8 mouse cellular contexts compared by ENCODE assay signal in the genomic region with DNA sequence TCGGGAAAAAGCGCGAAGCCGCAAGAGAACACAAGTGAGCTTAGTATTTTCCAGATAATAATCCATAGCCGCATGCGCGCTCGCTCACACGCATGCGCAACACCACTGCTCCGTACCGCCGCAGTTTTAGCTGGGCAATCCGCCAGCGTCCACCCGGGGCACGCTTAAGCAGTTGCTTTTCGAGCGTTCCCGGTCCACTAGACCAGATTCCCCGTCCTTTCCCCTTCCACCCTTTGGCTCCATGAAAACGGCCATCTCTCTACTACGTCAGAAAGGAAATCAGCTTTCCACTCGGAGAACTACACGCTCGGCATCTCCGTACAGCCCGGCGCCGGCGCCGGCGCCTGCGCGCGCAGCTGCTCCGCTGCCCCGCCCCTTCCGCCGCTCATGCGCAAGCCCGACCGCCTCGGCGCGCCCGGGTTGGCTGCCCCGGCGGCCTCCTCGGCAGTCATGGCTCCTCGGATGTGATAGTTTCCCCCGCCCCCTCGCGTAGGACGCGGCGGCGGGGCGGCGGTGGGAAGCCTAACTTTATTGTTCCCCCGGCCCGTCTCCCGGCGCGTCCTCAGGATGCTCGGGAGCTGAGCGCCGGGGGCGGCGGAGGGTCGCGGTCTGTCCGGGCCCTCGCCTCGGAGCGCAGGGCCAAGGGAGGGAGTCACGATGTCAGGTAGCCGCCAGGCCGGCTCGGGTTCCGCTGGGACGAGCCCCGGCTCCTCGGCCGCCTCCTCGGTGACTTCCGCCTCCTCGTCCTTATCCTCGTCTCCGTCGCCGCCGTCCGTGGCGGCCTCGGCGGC. TPM values are rescaled to one million over a fixed set of nuclear protein-coding genes. Genes with fewer than 3 reads are reported as not detected.
A peak's percentile ranks its signal among the peaks of the same experiment; 100 is the strongest.
DNase-seq lines count a peak whose midpoint lies in the region; ATAC-seq lines count a peak whose summit lies in the region.
"Not testable (repeated sequence)": the region's sequence is repeated elsewhere in the genome, so short reads cannot be mapped to it uniquely, and the experiment has no call there.

TSS of gene Cop1 (plus strand) at position 540 of the 791 bp plus-strand sequence.

- peak; percentile 98 for ATAC-seq in hindbrain, embryonic 11.5 days (ENCODE audit: low FRiP score)

- H3K36me3 ChIP-seq in hindbrain, embryonic 11.5 days (ENCODE audit: control insufficient read depth, insufficient read depth, low read length) = not testable (repeated sequence)

- not testable (repeated sequence) for H3K27me3 ChIP-seq in hindbrain, embryonic 11.5 days (ENCODE audit: control insufficient read depth, insufficient read depth, low read length)

- H3K9ac ChIP-seq in hindbrain, embryonic 11.5 days (ENCODE audit: low read depth, low read length) = peak within 1 kb of the TSS; percentile 75

- peak within 1 kb of the TSS; percentile 54 for H3K4me2 ChIP-seq in hindbrain, embryonic 11.5 days (replicated peaks; ENCODE audit: low read depth, low read length)

- H3K4me1 ChIP-seq in hindbrain, embryonic 11.5 days (replicated peaks; ENCODE audit: control insufficient read depth, insufficient read depth, low read length) = not testable (repeated sequence)

- H3K9me3 ChIP-seq in hindbrain, embryonic 11.5 days (ENCODE audit: control insufficient read depth, low read length) = not testable (repeated sequence)

- under 1% methylated on average over 62 of the region's 97 CpGs for WGBS in hindbrain, embryonic 11.5 days

- DNase-seq in MN1 (ENCODE audit: low spot score) = peak; percentile 97
- DNase-seq in cerebellum, adult 9-10 months = peak; percentile 91
- peak; percentile 76 to 90 for DNase-seq in frontal cortex, adult 2 months (ENCODE audit: extremely low spot score in 1 of 2, low spot score in 1 of 2)
- DNase-seq in hindbrain, embryonic 11.5 days (ENCODE audit: low spot score) = peak; percentile 95
- peak; percentile 92 to 94 for DNase-seq in layer of hippocampus, postnatal 10 days (ENCODE audit: low spot score in 2 of 2)
- DNase-seq in lung, postnatal 10 days = peak; percentile 94
- peak; percentile 93 for DNase-seq in ovary, postnatal 36 days (ENCODE audit: low spot score)
- peak; percentile 92 for DNase-seq in thymus, postnatal 25 days

- H3K4me3 ChIP-seq in hindbrain, embryonic 11.5 days (ENCODE audit: low read depth, low read length) = peak within 1 kb of the TSS; percentile 66

- H3K27ac ChIP-seq in hindbrain, embryonic 11.5 days (ENCODE audit: low read depth, low read length) = peak within 1 kb of the TSS; percentile 74

RNA-seq across cellular contexts. Expression of gene Cop1, which starts in this region (rescaled TPM):
- 92.9 and 105 TPM in 2 replicates for polyA plus RNA-seq in frontal cortex, adult 2 months (2012; rRNA removed)
- 56.4 and 125 TPM in 2 replicates for polyA plus RNA-seq in hindbrain, embryonic 11.5 days (2014; fragmentation: Nextera tagmentation; extraction: Ambion mirVana)
- 100 to 1,000 TPM; 122 to 126 TPM for total RNA-seq in layer of hippocampus, postnatal 10 days (2021)

Comparison
In these comparisons a context has a peak if more than half of its experiments do, and no peak if none do; other contexts are left out.
1. Peak in every context shown above with its lines: DNase-seq, ATAC-seq, H3K4me3 ChIP-seq and H3K27ac ChIP-seq.